Mouse (Mus musculus) E14TG2a.4 (cell line): ENCODE data around the gene Tmem95.

Experiments
- CTCF ChIP-seq: conservative IDR thresholded peaks from 2 replicates; pipeline ENCODE4 v1.5.1; 2014; ENCODE audit warnings: low read length
- NANOG ChIP-seq: IDR thresholded peaks from 2 replicates; pipeline ENCODE4 v1.6.1; 2014; ENCODE audit warnings: borderline replicate concordance, low read length, mixed read lengths

DNA sequence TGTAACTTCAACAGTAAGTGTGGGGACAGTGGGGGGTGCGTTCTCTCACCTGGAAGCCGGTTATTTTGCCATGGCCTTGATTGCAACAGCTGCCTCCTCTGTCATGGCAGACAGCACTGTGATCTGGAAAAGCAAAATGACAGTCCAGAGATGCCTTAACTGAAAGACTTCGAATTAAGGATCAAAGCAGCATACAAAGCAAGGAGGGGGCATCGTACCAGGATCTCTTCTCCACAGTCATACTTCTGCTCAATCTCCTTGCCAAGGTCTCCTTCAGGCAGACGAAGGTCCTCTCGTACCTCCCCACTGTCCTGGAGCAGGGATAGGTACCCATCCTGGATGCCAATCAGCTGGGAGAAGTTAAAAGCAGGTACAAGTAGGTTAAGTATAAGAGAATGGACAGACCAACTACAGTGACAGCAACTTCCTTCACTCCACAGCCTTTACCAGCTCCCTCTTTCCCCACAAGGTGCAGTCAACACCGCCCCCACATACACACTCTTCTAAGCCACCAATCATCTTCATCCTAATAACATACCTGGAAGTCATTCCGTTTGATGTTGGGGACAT, 39.6 kb upstream of the Tmem95 start:
- TF ChIP-seq CTCF, result no peak
- no peak for TF ChIP-seq NANOG
